Mouse (Mus musculus): ENCODE results near the gene Cdkl4. TPM values are rescaled to one million over a fixed set of nuclear protein-coding genes. Genes with fewer than 3 reads are reported as not detected.
A peak's percentile ranks its signal among the peaks of the same experiment; 100 is the strongest.
"Not testable (repeated sequence)": the region's sequence is repeated elsewhere in the genome, so short reads cannot be mapped to it uniquely, and the experiment has no call there.

Gene Cdkl4
- polyA plus RNA-seq, 1 experiment from 2014 or later, result 4.7 TPM

GRCm38 (mm10) chr17:80578041-80578440 lies 428 bp upstream of the Cdkl4 start:
- Histone ChIP-seq H3K9ac (no peak overlapping the region), H3K4me1 (peaks cover 4% of the 10 kb centered on the region), H3K4me2 (replicated peaks) (no peak overlapping the region), H3K9me3 (replicated peaks) (no peaks in the 10 kb centered on the region), H3K4me3 (replicated peaks) (no peak overlapping the region), H3K36me3 (peaks cover 17% of the 10 kb centered on the region), H3K27me3 (no peaks in the 10 kb centered on the region), H3K27ac (replicated peaks) (no peak overlapping the region)
- 94% methylated on average over 1 of the region's 1 CpGs for WGBS
- no peak for ATAC-seq (ENCODE audit: insufficient number of reproducible peaks, low FRiP score, low TSS enrichment, low read depth)

GRCm38 (mm10) chr17:80577214-80577613 lies 399 bp downstream of the Cdkl4 start:
- no peaks in the 10 kb centered on the region for H3K27me3 ChIP-seq
- under 1% methylated on average over 30 of the region's 30 CpGs for WGBS
- peaks cover 4% of the 10 kb centered on the region for H3K4me1 ChIP-seq
- H3K27ac ChIP-seq (replicated peaks), result no peak overlapping the region
- H3K4me2 ChIP-seq (replicated peaks), result peak overlapping the region; percentile 94
- no peaks in the 10 kb centered on the region for H3K9me3 ChIP-seq (replicated peaks)
- peaks cover 12% of the 10 kb centered on the region for H3K36me3 ChIP-seq
- peak overlapping the region; percentile 41 for H3K9ac ChIP-seq
- H3K4me3 ChIP-seq (replicated peaks), result peak overlapping the region; percentile 45
- peak; percentile 91 for ATAC-seq (ENCODE audit: insufficient number of reproducible peaks, low FRiP score, low TSS enrichment, low read depth)

DNA sequence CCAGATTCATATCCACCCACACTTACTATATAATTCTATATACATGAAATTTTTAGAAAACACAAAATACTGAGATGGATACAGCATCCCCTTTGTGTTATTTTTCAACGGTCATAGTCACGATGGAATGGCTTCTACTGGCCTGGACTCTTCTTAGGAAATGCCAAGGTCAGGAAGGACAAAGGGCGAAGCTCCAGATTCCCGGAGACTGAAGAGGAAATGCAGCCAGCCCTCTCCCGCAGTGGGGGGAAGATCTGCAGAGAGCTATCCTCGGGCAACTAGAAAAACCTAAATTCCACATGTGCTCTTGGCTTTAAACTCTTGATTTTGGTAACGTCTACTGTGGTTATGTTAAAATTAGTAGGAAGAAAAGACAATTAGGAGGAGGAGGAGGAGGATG lies 2.6 kb downstream of the Cdkl4 start:
- H3K4me2 ChIP-seq (replicated peaks), result no peak overlapping the region
- H3K27ac ChIP-seq (replicated peaks), result no peak overlapping the region
- 61% methylated on average over 7 of the region's 7 CpGs for WGBS
- no peak for ATAC-seq (ENCODE audit: insufficient number of reproducible peaks, low FRiP score, low TSS enrichment, low read depth)
- no peak overlapping the region for H3K9ac ChIP-seq
- H3K27me3 ChIP-seq, result no peaks in the 10 kb centered on the region
- H3K4me1 ChIP-seq, result peaks cover 6% of the 10 kb centered on the region
- no peaks in the 10 kb centered on the region for H3K9me3 ChIP-seq (replicated peaks)
- H3K36me3 ChIP-seq, result peaks cover 2% of the 10 kb centered on the region; the same call in 1 of the 2 replicates
- no peak overlapping the region for H3K4me3 ChIP-seq (replicated peaks)

GRCm38 (mm10) chr17:80574471-80574965 lies 3.1 kb downstream of the Cdkl4 start:
- H3K9ac ChIP-seq, result no peak overlapping the region
- no peak overlapping the region for H3K4me2 ChIP-seq (replicated peaks)
- ATAC-seq (ENCODE audit: insufficient number of reproducible peaks, low FRiP score, low TSS enrichment, low read depth), result no peak
- H3K27ac ChIP-seq (replicated peaks), result no peak overlapping the region
- H3K4me1 ChIP-seq, result peaks cover 6% of the 10 kb centered on the region
- no peaks in the 10 kb centered on the region for H3K36me3 ChIP-seq
- 82% methylated on average over 7 of the region's 7 CpGs for WGBS
- no peaks in the 10 kb centered on the region for H3K27me3 ChIP-seq
- no peak overlapping the region for H3K4me3 ChIP-seq (replicated peaks)
- H3K9me3 ChIP-seq (replicated peaks), result no peaks in the 10 kb centered on the region

GRCm38 (mm10) chr17:80572187-80572935 lies 5.3 kb downstream of the Cdkl4 start:
- H3K4me1 ChIP-seq, result peaks cover 6% of the 10 kb centered on the region
- H3K27ac ChIP-seq (replicated peaks), result no peak overlapping the region
- no peak overlapping the region for H3K4me3 ChIP-seq (replicated peaks)
- H3K9me3 ChIP-seq (replicated peaks), result no peaks in the 10 kb centered on the region
- ATAC-seq (ENCODE audit: insufficient number of reproducible peaks, low FRiP score, low TSS enrichment, low read depth), result no peak
- no peak overlapping the region for H3K9ac ChIP-seq
- no peaks in the 10 kb centered on the region for H3K36me3 ChIP-seq
- no peaks in the 10 kb centered on the region for H3K27me3 ChIP-seq
- 90% methylated on average over 13 of the region's 13 CpGs for WGBS
- no peak overlapping the region for H3K4me2 ChIP-seq (replicated peaks)

DNA sequence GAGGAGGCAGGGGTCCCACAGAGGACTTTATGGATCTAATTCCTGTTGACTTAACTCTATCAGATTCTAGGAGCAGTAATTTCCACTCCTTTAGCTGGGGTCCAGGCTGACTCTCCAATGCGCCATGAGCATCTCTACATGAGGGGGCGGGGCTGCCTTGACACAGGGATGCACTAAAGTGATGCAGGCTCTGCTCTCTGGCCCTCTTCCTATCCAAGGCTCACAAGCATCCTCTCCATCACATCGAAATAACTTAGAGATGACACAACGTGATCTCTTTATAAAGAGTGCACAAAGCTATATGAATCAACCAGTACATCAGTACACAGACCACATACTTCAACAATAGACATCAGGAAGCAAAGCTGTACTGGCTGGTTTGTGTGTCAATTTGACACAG lies 6.2 kb downstream of the Cdkl4 start:
- H3K36me3 ChIP-seq, result no peaks in the 10 kb centered on the region
- H3K4me3 ChIP-seq (replicated peaks), result no peak overlapping the region
- no peak overlapping the region for H3K9ac ChIP-seq
- no peak overlapping the region for H3K4me2 ChIP-seq (replicated peaks)
- no peak for ATAC-seq (ENCODE audit: insufficient number of reproducible peaks, low FRiP score, low TSS enrichment, low read depth)
- no peak overlapping the region for H3K27ac ChIP-seq (replicated peaks)
- no peaks in the 10 kb centered on the region for H3K27me3 ChIP-seq
- no peaks in the 10 kb centered on the region for H3K9me3 ChIP-seq (replicated peaks)
- 0 out of 2 replicates have a peak, but pooled peaks cover 3% of the 10 kb centered on the region for H3K4me1 ChIP-seq
- 74% methylated on average over 4 of the region's 4 CpGs for WGBS

DNA sequence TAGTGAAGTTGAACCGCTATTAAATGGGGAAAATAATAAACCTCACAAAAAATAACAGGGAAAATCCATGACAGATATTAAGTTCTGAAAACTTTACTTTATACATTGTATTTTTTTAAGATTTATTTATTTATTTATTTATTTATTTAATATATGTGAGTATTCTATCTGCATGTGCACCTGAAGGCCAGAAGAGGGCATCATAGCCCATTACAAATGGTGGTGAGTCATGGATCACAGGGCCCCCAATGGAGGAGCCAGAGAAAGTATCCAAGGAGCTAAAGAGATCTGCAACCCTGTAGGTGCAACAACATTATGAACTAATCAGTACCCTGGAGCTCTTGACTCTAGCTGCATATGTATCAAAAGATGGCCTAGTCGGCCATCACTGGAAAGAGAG lies 7.9 kb downstream of the Cdkl4 start:
- H3K27ac ChIP-seq (replicated peaks); H3K4me2 ChIP-seq (replicated peaks); H3K27me3 ChIP-seq; ATAC-seq (ENCODE audit: insufficient number of reproducible peaks, low FRiP score, low TSS enrichment, low read depth); H3K4me3 ChIP-seq (replicated peaks); H3K9me3 ChIP-seq (replicated peaks); H3K36me3 ChIP-seq; H3K4me1 ChIP-seq; H3K9ac ChIP-seq: not testable (repeated sequence)
- 88% methylated on average over 1 of the region's 2 CpGs for WGBS

- H3K9me3 ChIP-seq (replicated peaks), result no peaks in the 10 kb centered on the region
- no peak overlapping the region for H3K4me3 ChIP-seq (replicated peaks)
- 90% methylated on average over 6 of the region's 6 CpGs for WGBS
- no peak overlapping the region for H3K4me2 ChIP-seq (replicated peaks)
- no peak overlapping the region for H3K9ac ChIP-seq
- H3K36me3 ChIP-seq, result no peaks in the 10 kb centered on the region
- H3K4me1 ChIP-seq, result 0 out of 2 replicates have a peak, but pooled peaks cover 3% of the 10 kb centered on the region
- ATAC-seq (ENCODE audit: insufficient number of reproducible peaks, low FRiP score, low TSS enrichment, low read depth), result no peak
- H3K27me3 ChIP-seq, result no peaks in the 10 kb centered on the region
- no peak overlapping the region for H3K27ac ChIP-seq (replicated peaks)
Measured at GRCm38 (mm10) chr17:80568842-80569601, 8.6 kb downstream of the Cdkl4 start.

- ATAC-seq (ENCODE audit: insufficient number of reproducible peaks, low FRiP score, low TSS enrichment, low read depth), result no peak
- Histone ChIP-seq H3K4me2 (replicated peaks) (no peak overlapping the region), H3K4me3 (replicated peaks) (no peak overlapping the region), H3K36me3 (no peaks in the 10 kb centered on the region), H3K9ac (no peak overlapping the region), H3K4me1 (0 out of 2 replicates have a peak, but pooled peaks cover 3% of the 10 kb centered on the region), H3K27me3 (no peaks in the 10 kb centered on the region), H3K9me3 (replicated peaks) (no peaks in the 10 kb centered on the region), H3K27ac (replicated peaks) (no peak overlapping the region)
- 77% methylated on average over 2 of the region's 2 CpGs for WGBS
Measured at GRCm38 (mm10) chr17:80568441-80568840, 9.2 kb downstream of the Cdkl4 start.

GRCm38 (mm10) chr17:80564611-80564924 lies 13.0 kb downstream of the Cdkl4 start:
- WGBS, result 64% methylated on average over 3 of the region's 3 CpGs
- Histone ChIP-seq H3K4me2 (replicated peaks) (no peak overlapping the region), H3K4me3 (replicated peaks) (no peak overlapping the region), H3K27me3 (no peaks in the 10 kb centered on the region), H3K36me3 (no peaks in the 10 kb centered on the region), H3K4me1 (no peaks in the 10 kb centered on the region), H3K9ac (no peak overlapping the region), H3K27ac (replicated peaks) (no peak overlapping the region), H3K9me3 (replicated peaks) (no peaks in the 10 kb centered on the region)
- ATAC-seq (ENCODE audit: insufficient number of reproducible peaks, low FRiP score, low TSS enrichment, low read depth), result no peak

DNA sequence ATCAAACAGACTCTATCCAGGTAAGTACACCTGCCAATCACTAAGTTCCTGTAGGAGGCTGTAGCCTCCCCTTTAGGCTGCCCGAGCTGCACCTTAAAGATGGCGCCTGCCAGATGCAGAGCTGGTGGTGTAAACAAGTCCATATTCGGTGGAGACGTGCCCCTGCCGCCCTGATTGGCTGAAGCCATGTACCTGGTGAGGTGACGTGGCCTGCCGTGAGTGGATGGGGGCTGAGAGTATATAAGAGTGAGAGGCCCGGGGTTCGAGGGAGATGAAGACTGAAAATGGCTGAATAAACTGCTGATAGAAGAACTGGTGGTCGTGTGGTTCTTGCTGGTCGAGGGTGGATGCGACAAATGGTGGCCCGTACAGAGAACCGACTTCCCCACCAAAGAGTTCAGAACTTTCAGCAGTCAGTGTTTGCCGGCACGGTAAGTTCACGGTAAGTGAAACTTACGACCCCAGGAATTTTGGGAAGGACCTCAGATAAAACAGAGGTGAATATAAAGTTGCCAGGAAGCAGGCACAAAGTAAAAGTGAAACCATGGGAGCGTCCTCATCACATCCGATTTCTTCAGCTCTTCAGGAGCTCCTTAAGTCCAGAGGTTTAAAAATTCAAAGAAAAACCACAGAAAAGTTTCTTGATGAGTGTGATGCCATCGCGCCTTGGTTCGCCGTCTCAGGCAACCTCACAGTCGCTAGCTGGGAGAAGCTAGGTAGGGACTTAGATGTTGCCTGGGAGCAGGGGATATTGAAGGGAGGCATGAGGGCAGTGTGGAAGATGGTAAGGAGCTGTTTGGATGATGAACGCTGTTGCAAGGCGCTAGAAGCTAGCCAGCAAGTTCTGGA lies 13.6 kb downstream of the Cdkl4 start:
- not testable (repeated sequence) for H3K9me3 ChIP-seq (replicated peaks); H3K4me2 ChIP-seq (replicated peaks); H3K4me1 ChIP-seq; H3K4me3 ChIP-seq (replicated peaks); ATAC-seq (ENCODE audit: insufficient number of reproducible peaks, low FRiP score, low TSS enrichment, low read depth); H3K27ac ChIP-seq (replicated peaks); H3K36me3 ChIP-seq; H3K9ac ChIP-seq; H3K27me3 ChIP-seq
- WGBS, result 94% methylated on average over 27 of the region's 27 CpGs

Data from embryonic facial prominence, embryonic 15.5 days (tissue).